Mouse (Mus musculus): Measurements from ENCODE around the gene Abhd14b.

DNA sequence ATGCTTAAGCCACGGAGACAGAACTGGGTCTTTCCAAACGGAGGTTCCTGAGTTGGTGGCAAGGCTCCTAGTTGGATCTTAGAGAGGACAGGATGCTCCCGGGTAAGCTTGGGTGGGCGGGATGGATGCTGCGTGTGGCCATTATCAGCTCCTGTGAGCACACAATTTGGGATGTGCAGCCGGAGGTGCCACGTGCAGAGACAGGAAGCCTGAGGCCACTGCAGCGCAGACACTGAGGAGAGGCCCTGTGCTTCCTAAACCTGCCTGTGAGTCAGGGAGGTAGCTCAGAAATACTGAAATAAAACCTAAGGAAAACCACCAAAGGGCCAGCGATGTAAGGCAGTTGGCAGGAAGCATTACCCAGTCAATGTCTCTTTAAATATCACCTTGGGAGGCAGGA lies 22.5 kb downstream of the Abhd14b start:
- TF ChIP-seq CTCF (IDR thresholded peaks at IDR 0.05; ENCODE audit: insufficient read depth, low read length): no peak
- TF ChIP-seq POLR2A (IDR thresholded peaks at IDR 0.05; ENCODE audit: borderline replicate concordance, extremely low read depth, low read depth, low read length): no peak

Measured in lung, adult 2 months (tissue).